Mouse (Mus musculus) neural tube, embryonic 10.5 days (tissue): ENCODE data around the gene Sypl2.
"Not testable (repeated sequence)": the region's sequence is repeated elsewhere in the genome, so short reads cannot be mapped to it uniquely, and the experiment has no call there.

ENCODE experiments used
- DNase-seq: peaks from one replicate; pipeline ENCODE4 v3.0.0-alpha.2; 2017; ENCODE audit warnings: low spot score; ENCODE audit errors: extremely low spot score

Gene Sypl2

DNA sequence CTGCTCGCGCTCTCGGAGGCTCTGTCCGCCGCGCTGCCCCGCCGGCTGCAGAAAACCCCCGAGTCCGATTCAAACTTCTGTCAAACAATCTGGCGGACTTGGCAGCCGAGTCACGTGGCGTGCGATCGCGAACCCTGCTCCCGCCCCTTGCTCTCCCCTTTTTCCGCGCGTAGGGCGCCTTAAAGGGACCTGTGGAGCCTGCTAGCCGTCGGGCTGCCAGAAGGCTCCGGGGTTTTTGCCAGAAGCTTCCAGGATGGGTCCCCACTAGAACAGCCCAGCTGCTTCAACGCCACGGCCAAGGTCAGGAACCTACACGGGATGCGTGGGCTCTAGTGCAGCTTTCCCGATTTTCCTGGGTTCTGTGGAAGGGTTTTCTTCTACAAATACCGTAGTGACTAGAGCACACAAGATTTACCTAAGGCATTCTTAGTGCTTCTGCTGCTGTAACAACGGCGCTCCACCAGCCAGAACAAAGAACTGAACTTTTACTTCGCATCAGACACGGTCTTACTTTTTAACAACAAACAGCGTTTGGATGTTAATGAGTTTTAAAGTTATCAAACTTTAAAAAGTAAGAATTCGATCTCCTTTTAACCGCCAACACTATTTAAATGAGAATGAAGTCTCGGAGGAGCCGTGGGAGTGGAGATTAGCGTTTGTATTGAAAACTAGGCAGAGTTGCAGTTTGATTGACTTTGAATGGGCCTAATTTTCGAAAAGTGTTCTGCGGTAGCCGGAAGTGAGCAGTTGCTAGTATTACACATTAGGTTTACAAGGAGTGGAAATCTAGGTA lies at the start of gene Sypl2:
Gene Sypl2 (minus strand): TSS at position 91 of the 793 bp plus-strand sequence.
- DNase-seq = peak; percentile 22

DNA sequence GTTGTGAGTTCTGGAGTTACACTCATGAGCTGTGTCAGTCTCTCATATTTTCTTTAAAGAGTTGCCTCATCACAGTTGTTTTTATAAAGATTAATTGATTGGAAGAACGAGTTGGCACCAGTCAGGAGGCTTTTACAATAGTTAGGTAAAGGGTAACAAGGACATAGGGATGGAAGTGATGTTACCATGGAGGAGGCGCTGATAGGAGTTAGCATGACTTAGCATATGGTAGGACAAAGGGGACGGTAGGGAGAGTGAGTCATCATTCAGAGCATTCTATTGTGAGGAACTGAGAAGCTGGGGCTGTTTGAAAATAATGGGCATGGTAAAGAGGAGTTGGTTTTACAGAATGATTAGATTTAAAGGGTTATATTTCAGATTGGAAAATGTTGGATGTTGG lies 32.9 kb upstream of the Sypl2 start:
- DNase-seq = no peak

DNA sequence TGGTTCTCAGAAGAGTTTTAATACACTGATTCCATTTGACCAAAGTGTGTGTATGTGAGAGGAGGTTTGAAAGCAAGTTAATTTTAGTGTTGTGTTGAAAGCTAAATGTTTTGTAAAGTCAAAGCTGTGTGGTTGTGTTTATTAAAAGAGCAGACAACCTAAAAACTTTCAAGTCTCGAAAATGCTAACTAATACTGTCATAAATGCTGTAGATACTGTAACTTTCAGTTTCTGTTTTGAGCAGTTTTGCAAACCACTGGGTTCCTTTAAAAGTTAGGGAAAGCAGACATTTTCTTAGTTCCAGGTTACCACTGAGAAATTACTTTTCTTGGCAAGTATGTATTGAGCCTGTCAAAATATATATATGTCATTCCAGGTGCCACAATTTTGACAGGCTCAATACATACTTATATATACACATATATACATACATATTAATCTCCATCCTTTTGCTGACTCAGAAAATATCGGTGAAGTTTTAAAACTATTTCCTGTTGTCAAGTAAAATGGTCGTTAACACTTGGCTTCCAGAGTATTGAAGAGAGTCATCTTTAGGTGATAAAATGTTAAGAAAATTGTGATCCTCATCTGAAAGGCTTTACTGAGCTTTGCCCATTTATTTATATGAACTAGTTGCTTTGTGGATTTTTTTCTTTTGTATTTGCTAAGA lies 31.5 kb upstream of the Sypl2 start:
- DNase-seq = no peak

DNA sequence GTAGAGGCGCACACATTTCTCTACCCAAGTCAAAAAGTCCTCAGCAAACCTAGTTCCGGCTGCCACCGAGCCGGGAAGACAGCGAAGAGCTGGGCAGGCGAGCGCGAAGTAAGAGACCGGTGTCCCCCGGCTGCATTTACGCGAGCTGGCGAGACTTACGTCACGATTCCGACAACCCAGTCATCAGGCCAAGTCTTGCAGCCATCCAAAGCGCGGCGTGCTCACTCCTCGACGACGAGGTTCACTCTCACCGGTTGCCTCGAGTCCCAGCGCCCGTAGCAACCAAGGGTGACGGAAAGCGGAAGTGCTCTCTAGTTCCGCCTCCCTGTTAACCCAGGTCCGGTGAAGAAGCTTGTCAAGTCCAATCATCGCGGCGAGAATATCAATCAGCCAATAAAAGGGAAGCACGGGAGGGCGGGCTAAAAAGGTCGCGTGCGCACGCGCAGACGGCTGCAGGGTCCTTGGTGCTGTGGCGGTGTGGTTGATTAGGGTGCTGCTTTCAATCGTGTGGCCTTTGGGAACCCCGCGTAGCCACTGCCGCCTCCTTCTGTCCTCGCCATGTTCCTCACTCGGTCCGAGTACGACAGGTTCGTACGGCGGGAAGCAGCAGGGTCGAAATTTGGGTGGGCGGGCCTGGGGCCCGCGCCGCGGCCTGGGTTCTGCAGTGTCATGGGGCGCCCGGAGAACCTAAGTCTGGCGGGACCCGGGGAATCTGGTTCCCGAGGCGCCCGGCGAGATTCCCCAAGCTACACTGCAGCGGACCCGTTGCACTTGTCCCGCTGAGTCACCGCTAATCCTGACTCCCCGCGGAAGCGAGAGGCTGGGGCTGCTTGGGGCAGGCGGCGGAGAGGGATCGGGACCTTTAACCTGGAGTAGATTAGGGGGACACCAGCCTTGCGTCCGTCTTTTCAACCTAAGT lies 30.5 kb upstream of the Sypl2 start, which contains the start of gene Psma5:
Gene Psma5 (plus strand): TSS at position 208 of the 919 bp plus-strand sequence.
- peak; percentile 94 for DNase-seq

- no peak for DNase-seq
Observed at GRCm38 (mm10) chr3:108246857-108247256, 20.4 kb upstream of the Sypl2 start.

- DNase-seq = no peak
Observed at GRCm38 (mm10) chr3:108241243-108241839, 14.9 kb upstream of the Sypl2 start.

DNA sequence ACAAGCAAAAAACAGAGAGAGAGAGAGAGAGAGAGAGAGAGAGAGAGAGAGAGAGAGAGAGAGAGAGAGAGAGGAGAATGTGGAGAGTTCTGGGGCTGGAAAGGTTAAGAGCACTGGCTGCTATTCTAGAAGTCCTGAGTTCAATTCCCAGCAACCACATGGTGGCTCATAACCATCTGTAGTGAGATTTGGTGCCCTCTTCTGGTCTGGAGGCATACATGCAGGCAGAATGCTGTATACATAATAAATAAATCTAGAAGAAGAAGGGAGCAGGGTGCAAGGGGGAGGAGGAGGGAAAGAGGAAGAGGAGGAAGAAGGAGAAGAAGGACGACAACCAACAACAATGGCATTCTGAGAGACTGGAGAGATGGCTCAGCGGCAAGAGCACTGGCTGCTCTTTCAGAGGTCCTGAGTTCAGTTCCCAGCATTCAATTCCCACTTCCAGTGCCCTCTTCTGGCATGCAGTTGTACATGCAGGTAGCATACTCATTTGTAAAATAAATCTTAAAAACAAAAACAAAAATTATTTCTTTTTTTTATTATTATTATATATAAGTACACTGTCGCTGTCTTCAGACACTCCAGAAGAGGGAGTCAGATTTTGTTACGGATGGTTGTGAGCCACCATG lies 11.1 kb upstream of the Sypl2 start:
- not testable (repeated sequence) for DNase-seq

DNA sequence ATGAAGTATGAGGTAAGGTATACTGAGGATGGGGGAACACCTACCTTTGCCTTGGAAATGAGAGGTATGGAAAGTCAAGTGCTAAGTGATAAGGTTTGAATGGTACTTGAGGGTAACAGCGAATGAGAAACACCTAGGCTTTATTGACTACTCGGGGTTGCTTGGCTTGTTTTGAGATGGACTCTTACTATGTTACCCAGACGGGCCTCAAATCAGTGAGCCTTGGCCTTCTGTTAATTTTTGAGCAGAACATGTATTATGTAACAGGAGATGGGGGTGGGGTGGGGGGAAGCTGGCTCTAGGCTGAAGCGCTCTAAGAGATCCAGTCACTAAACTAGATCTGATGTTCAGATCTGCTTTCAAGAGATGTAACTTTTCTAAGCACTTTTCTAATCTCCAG lies 5.2 kb upstream of the Sypl2 start:
- DNase-seq = no peak

- no peak for DNase-seq
Observed at GRCm38 (mm10) chr3:108227521-108227920, 1.1 kb upstream of the Sypl2 start.

DNA sequence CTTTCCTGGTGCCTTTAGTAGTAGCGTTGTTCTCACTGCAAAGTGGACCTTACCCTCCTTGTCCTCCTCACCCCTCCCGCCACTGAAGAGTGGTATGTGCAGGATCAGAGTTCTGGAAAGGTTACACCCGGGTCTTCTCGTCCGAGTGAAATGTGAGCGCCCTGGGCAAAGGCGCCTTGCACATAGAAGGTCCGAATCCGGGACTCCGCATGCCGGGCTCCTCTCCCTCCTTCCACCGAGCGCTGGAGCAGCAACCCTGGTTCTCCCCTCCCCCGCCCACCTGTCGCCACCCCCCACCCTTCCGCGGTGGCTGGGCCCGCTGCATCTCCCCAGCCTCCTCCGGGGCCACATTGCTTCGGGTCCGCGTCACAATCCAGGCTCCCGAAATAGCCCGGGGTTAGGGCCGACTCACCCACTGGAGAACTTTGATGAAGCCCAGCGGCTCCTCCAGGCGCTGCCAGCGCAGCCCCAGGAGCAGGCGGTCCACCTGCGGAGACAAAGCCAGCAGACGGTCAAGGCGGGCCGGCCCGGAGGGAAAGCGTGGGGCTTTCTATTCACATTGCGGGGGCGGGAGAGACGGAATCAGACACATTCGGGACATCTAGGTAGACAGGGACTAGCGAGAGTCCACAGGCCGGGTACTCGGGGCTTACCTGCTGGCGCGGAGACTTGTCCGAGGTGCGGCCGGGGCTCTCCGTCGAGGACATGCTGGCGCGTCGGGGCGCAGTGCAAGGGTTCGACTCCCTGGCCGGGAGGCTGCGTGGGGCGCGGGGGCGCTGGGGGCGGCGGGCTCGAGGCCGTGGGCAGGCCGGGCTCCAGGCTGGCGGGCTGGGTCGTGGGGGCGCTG lies 514 bp downstream of the Sypl2 start:
- peak; percentile 68 for DNase-seq

- no peak for DNase-seq
Observed at GRCm38 (mm10) chr3:108220661-108221060, 5.8 kb downstream of the Sypl2 start.

DNA sequence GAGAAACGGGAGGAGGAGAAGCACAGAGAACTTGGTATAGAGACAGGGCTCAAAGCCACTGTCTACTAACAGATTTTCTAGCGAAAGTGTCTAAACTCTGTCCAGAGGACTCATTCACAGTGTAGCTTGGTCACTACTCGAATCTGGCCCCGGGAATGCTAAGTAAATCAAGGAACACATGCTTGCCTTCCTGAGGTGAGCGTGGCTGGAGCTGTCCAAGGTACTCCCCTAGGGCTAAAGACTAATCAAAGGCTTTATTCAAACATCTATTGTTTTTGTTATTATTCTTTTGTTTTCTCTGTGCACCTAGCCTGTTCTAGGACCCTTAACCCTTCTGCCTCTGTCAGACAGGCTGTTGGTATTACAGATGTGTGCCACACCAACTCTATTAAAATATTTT lies 11.7 kb downstream of the Sypl2 start:
- DNase-seq = no peak

DNA sequence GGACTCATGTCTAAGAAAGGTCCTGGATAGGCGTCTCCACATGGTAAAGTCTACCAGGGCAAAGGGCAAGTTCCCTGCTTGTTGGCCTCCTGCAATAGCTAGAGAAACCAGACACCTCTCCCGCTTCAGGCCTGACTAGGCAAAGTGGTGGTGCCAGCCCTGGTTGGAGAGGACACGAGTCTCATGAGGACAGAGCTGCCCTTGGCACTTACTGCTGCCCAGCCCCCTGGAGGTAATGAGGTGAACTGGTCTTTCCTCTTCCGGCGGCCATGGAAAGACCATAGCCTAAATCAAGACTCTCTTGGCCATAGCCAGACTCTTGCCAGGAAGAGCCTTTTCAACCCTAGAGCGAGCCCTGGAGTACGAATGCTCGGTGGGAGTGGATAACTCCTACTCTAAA lies 14.0 kb downstream of the Sypl2 start:
- DNase-seq = no peak

DNA sequence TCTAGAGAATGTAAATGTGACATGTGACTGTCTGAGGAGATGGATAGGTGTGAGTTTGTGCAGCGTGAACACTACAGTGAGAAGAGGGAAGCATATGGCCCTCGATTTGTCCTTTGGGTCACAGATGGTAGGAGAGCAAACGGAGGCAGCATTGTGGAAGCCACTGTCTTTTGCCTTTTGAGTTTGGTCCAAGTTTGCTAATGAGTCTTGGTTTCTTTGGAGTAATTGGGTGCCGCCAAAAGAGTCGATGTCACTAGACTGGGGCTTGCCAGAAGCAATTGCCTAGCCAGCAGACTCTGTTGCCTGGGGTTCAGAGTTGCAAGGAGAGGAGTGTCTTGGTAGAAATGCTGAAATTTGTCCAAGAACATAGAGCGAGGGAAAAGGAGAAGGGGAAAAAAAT lies 14.6 kb downstream of the Sypl2 start:
- no peak for DNase-seq

DNA sequence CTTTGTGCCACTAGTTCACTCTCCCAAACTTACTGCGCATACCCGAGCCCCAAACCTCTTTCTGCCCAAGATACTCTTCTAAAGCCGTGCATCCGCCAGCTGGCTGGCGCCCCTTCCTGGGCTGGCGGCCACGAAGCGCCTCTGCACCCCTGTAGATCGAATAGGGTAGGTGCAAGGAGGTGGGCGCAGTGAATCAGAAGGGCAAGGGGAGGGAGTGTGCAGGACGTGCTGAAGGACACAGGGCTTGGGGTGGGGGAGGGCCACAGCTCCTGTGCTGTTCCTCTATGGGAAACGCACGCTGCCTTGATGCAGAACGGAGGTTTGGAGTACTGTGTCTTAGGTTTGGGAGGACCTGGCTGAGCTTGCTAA lies 15.7 kb downstream of the Sypl2 start, which contains the start of gene Atxn7l2:
Gene Atxn7l2 (minus strand): TSS at position 164 of the 369 bp plus-strand sequence.
- no peak for DNase-seq

GRCm38 (mm10) chr3:108209946-108210770 lies 16.3 kb downstream of the Sypl2 start:
- DNase-seq = peak; percentile 95

- DNase-seq = peak; percentile 49
Observed at GRCm38 (mm10) chr3:108209536-108209935, 16.9 kb downstream of the Sypl2 start.

DNA sequence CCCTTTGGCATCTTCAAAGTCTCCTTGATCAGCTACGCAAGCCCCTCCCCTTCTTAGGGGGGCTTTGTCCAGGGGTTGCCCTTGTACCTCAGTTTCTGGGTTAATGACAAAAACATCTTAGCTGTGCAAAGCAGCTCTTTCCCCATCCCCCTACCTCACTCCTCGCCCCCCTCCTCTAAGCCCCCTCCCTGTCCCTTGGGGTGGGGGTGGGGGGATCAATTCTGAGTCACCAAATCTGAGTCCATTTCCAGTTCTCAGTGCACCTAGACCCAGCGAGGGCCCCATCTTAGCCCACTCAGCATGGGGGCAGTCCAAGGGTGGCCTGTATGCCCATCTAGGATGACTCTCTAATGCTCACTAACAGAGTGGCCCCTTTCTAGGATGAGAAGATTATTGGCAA lies 17.4 kb downstream of the Sypl2 start:
- no peak for DNase-seq
